Mouse (Mus musculus): ENCODE measurements at regions not wholly inside any gene's neighbourhood (a gene's known extent, or its start where the extent isn't known, plus 50 kb on each side); places are given as distances from the start of the nearest gene placed in this dataset.

GRCm38 (mm10) chr16:7658133-7658532 lies 766.8 kb downstream of the Tmem114 start:
- ATAC-seq (ENCODE audit: insufficient number of reproducible peaks, low FRiP score, low TSS enrichment): no peak

DNA sequence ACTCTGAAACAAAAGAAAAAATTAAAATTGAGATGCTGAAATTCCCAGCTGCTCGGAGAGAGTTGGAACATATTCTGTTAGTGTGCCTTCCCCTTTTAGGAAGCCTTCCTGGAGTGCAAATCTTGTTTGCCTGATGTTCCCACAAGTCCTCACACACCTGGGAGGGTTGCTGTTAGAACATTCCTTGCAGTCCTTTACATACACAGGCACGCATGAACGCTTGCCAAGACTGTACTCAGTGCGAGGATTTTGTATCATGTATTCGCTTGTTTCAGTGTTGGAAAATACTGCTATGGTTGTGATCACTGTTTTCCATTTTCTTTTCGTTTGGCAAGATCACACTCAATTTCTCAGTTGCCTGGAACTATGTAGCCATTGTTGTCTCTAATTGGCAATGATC lies 770.5 kb downstream of the Tmem114 start:
- no peak for ATAC-seq (ENCODE audit: insufficient number of reproducible peaks, low FRiP score, low TSS enrichment)

GRCm38 (mm10) chr16:7649771-7650170 lies 775.2 kb downstream of the Tmem114 start:
- no peak for ATAC-seq (ENCODE audit: insufficient number of reproducible peaks, low FRiP score, low TSS enrichment)

DNA sequence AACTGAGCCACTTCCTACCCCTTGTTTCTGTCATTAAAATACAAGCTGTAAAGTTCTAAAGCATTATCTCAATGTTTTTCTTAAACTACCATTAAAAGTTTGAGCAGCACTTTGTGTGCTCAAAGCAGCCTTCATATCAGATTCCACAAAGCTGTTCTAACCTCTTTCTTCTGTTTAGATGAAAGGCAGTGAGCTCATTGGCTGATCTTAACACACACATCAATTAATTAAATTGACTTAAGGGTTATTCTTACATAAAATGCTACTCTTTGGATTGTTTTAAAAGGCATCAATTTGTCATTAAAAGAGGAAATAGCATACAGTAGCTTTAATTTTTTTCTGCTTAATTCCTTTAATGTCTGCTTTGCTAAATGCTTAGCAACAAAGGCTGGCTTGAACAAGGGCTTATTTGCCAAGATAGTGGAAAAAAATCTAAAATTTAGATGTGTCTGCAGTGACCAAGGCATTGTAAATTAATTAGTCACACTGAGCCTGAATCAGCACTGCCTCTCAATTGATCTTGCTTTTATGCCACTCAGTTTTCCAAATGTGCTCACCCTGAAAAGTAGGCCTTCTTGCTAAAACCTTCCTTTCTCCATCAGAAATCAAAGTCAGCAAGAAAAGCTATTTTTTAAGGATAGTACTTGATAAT lies 777.5 kb downstream of the Tmem114 start:
- ATAC-seq (ENCODE audit: insufficient number of reproducible peaks, low FRiP score, low TSS enrichment): no peak

DNA sequence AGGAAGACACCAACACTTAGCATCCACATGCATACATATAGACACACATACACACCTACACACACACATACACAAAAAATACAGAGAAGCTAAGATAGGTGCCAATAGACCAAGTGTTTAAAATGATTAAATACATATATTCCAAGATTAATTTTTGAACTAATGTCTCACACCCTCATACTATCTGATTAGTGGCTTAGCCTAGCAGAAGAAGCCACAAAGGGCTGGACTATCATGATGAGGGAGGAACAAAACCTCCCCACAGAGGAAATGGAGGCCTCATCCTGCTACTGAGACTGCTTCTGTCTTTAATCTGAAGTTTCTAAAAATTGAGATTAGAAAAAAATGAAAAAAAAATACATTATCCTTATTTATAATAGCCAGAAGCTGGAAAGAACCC lies 780.6 kb downstream of the Tmem114 start:
- ATAC-seq (ENCODE audit: insufficient number of reproducible peaks, low FRiP score, low TSS enrichment): no peak

- ATAC-seq (ENCODE audit: insufficient number of reproducible peaks, low FRiP score, low TSS enrichment): no peak
Observed at GRCm38 (mm10) chr16:7638955-7639755, 785.8 kb downstream of the Tmem114 start.

GRCm38 (mm10) chr16:7637993-7638392 lies 786.9 kb downstream of the Tmem114 start:
- ATAC-seq (ENCODE audit: insufficient number of reproducible peaks, low FRiP score, low TSS enrichment): no peak

DNA sequence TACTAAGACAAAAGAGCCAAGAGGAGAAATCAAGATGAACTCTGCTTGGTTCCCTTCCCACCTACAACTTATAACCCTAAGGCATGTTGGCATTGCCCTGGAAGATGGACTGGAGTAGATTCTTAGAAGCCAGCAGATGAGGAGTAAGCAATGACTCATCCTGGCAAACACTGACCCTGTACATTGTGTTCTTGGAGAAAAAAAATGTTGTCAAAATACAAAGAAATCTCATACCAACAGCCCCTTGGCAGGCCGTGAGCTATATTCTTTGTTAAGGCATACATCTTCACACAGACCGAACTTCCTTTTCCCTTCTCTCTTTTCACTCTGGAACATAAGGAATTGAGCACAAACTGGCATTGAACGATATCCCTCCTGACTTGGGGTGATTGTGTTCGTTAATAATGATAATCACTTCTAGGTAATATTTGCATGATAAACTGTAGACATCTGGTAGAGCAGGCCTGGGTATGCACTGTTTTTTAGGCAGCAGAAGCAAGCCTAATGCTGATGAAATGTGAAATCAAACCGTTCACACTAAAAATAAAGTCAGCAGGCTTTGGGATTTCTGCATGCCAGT lies 787.7 kb downstream of the Tmem114 start:
- no peak for ATAC-seq (ENCODE audit: insufficient number of reproducible peaks, low FRiP score, low TSS enrichment)

- no peak for ATAC-seq (ENCODE audit: insufficient number of reproducible peaks, low FRiP score, low TSS enrichment)
Observed at GRCm38 (mm10) chr16:7636326-7636725, 788.6 kb downstream of the Tmem114 start.

DNA sequence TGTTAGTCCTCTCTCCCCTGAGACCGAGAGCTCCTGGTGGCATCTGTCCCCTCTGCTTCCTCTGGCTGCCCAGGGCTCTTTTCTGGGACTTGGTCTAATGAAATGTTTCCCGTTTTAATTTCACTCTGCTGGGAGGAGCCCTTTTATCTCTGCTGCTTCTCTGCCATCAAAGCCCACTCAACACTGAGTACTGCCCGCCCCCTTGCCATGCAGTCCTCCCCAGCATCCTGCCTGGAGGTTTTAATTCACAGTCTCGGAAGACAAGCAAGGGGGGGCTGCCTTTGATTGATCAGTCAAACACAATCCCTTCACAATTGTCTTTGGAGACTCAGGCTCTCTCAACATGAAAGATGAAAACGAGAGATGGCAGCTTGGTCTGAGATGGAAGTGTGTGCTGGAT lies 792.5 kb downstream of the Tmem114 start:
- ATAC-seq (ENCODE audit: insufficient number of reproducible peaks, low FRiP score, low TSS enrichment): no peak

- ATAC-seq (ENCODE audit: insufficient number of reproducible peaks, low FRiP score, low TSS enrichment): no peak
Observed at GRCm38 (mm10) chr16:7628351-7628750, 796.6 kb downstream of the Tmem114 start.

- ATAC-seq (ENCODE audit: insufficient number of reproducible peaks, low FRiP score, low TSS enrichment): no peak
Observed at GRCm38 (mm10) chr16:7606602-7607001, 818.3 kb downstream of the Tmem114 start.

DNA sequence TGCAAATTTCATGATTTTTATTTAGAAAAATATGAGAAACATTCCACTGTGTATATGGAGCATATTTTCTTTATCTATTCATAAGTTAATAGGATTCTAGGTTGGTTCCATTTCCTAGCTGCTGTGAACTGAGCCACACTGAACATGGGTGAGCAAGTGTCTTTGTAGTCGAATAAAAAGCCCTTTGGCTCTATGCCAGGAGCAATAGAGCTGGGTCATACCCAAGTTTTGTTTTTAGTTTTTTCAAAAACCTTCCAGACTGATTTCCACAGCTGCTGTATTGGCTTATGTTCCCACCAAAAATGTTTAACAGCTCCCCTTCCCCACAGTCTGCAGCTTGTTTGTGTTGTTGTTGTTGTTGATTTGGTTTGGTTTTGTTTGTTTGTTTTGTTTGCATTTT lies 822.5 kb downstream of the Tmem114 start:
- no peak for ATAC-seq (ENCODE audit: insufficient number of reproducible peaks, low FRiP score, low TSS enrichment)

DNA sequence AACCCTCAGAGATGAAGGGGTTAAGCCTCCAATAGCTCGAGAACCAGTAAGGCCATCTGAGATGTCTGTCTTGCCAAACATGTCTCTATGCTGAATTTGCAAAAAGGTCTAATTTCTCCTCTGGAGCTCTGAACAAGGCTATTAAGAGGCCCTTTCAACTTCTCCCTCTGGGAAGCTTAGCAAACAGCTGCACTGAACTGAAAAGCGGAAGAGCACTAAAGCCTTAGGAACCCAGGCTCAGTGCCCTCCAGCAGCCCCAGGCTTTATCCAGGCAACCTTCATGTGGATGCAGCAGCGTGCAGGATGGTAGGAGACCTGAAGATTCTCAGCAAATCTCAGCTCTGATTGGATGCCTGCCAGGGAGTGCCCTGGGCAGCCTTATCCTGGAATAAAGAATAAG lies 850.1 kb downstream of the Tmem114 start:
- ATAC-seq (ENCODE audit: insufficient number of reproducible peaks, low FRiP score, low TSS enrichment): no peak

DNA sequence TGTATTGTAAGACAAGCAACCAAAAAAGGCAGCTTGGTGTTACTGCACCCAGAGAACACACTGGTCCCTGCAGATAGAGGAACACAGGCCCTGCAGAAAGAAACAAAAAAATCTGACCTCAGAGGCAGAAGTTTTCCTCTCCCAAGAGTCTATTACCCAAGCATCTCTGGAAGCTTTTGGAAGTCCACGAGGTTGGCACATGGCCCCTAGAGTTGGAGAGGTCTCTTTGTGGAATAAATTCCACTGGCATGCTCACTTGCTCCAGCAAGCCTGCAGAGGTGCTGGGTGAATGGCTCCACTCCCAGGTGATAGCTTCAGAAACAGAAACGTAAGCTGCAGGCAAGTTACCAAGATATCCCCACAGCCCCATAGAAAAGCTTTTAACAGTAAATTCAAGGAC lies 864.1 kb downstream of the Tmem114 start:
- ATAC-seq (ENCODE audit: insufficient number of reproducible peaks, low FRiP score, low TSS enrichment): no peak

DNA sequence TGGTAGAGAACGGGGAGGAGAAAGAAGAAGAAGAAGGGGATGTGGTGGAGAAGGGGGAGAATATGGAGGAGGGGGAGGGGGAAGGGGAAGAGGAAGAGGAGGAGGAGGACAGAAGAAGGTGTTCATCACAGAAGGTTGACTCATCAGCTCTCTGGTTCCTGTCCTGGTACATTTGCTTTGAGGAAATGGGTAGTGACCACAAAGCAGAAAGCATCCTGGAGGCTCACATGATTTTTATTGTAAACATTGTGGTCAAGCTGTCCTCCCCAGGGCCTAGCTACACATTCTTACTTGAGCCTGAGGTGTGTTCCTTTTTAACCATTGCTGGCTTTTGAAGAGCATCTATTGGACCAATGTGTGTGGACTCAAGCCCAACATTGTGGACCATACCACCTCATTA lies 865.8 kb downstream of the Tmem114 start:
- no peak for ATAC-seq (ENCODE audit: insufficient number of reproducible peaks, low FRiP score, low TSS enrichment)

DNA sequence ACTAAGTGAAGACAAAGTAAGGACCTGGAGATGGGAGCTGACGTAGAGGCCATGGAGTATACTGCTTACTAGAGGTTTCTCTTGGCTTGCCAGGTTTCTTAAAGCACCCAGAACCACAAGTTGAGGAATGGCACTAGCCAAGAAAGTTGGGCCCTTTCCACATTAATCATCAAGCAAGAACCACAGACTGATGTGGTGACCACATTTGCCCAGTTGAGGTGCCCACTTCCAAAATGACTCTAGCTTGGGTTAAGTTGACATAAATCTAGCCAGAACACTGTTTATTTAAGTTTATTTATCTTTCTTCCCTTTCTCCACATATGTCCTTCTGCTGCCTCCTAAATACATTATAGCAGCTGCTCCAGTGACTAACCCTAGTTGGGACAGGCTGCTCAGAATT lies 866.3 kb downstream of the Tmem114 start:
- no peak for ATAC-seq (ENCODE audit: insufficient number of reproducible peaks, low FRiP score, low TSS enrichment)

DNA sequence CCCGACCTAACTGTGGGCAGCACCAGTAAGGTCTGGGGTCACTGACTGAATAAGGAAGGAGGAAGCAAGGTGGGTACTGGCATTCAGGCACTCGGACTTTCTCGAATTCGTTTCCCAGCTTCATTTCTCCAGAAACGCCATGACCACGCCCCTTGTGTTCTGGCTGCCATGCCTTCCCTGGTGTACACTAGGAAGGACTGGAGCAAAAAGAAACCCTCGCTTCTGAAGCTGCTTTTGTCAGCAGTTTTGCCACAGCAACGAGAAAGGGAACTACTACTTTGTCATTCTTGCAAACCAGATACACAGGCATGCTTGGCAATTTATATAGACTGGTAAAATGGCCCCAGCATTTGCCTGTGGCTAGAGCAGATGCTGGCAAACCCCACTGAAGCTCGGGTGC lies 869.0 kb downstream of the Tmem114 start:
- no peak for ATAC-seq (ENCODE audit: insufficient number of reproducible peaks, low FRiP score, low TSS enrichment)

DNA sequence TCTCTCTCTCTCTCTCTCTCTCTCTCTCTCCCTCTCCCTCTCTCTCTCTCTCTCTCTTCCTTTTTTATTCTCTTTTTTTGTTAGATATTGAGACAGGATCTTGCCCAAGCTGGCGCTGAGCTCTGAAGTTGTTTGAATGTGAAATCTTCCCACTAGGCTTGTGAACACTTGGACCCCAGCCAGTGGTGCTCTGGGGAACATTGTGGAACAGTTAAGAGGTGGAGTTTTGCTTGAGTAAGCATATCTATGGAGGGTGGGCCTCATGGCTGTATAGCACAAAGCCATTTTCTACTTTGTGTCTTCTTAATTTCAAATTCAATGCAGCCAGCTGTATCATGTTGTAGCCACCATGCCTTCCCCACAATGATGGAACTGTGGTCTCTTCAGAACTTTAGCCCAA lies 875.4 kb downstream of the Tmem114 start:
- ATAC-seq (ENCODE audit: insufficient number of reproducible peaks, low FRiP score, low TSS enrichment): no peak

- no peak for ATAC-seq (ENCODE audit: insufficient number of reproducible peaks, low FRiP score, low TSS enrichment)
Observed at GRCm38 (mm10) chr16:7544067-7544466, 880.9 kb downstream of the Tmem114 start.

GRCm38 (mm10) chr16:7529811-7530210 lies 895.1 kb downstream of the Tmem114 start:
- ATAC-seq (ENCODE audit: insufficient number of reproducible peaks, low FRiP score, low TSS enrichment): no peak

- ATAC-seq (ENCODE audit: insufficient number of reproducible peaks, low FRiP score, low TSS enrichment): no peak
Observed at GRCm38 (mm10) chr16:7528963-7529362, 896.0 kb downstream of the Tmem114 start.
